Mouse (Mus musculus): ENCODE measurements around the gene Nptx1.

Nptx1 gene

DNA sequence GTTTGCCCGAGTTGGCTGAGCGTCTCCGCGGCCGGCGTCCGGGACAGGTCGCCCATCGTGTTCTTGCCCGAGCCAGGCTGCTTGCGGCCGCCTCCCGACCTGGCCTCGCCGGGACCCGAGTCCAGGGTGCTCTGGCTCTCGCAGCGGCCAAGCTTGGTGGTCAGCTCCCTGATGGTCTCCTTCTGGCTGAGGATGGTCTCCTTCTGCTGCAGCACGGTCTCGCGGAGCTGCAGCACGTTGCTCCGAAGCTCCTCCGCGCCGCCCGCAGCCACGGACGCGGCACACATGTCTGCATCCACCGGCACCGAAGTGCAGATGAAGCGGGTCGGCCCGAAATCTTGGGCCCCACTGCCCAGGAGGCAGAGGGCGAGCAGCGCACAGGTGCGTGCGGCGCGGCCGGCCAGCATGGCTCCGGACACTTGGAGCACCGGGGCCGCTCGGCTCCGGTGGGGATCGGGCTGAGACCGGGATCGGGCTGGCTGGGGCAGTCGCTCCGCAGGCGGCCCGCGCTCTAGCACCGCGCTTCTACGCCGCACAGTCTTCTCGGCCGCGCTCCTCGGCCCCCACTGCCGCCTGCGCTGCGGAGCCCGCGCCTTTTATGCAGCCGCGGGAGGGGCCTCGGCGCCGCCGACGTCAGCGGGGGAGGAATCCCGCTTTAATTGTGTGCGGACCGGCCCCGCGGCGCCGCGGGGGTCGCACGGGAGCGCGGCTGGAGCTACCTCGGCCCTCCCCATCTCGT lies at the start of gene Nptx1:
Gene Nptx1 (minus strand): TSS at position 571 of the 739 bp plus-strand sequence.
- DNase-seq (ENCODE audit: low read depth), result no peak

- no peak for DNase-seq (ENCODE audit: low read depth)
Observed at GRCm38 (mm10) chr11:119593966-119594365, 46.4 kb upstream of the Nptx1 start.

GRCm38 (mm10) chr11:119589242-119589641 lies 41.7 kb upstream of the Nptx1 start:
- no peak for DNase-seq (ENCODE audit: low read depth)

- no peak for DNase-seq (ENCODE audit: low read depth)
Observed at GRCm38 (mm10) chr11:119587112-119587511, 39.6 kb upstream of the Nptx1 start.

- no peak for DNase-seq (ENCODE audit: low read depth)
Observed at GRCm38 (mm10) chr11:119586511-119586910, 39.0 kb upstream of the Nptx1 start.

DNA sequence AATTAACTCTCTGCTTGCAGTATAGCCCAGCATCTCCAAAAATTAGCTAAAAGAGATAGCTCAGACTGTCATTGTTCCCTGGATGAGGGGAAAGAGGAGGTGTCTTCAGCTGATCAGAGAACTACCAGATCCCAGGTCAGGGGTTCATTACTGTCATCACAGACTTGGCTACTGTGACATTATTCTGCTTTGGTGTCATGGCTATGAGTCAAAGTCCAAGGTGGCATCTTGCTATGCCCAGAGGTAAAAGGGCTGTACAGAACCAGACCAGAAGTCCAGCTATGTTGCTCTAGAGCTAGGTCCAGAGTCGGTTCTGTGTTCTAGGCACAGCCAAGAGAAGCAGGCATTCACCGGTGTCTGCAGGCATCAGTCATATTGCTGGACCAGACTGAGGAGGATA lies 30.2 kb upstream of the Nptx1 start:
- DNase-seq (ENCODE audit: low read depth), result no peak

GRCm38 (mm10) chr11:119576855-119577254 lies 29.3 kb upstream of the Nptx1 start:
- DNase-seq (ENCODE audit: low read depth), result no peak

GRCm38 (mm10) chr11:119572316-119573010 lies 24.9 kb upstream of the Nptx1 start:
- no peak for DNase-seq (ENCODE audit: low read depth)

- DNase-seq (ENCODE audit: low read depth), result no peak
Observed at GRCm38 (mm10) chr11:119566188-119566587, 18.6 kb upstream of the Nptx1 start.

GRCm38 (mm10) chr11:119565684-119566083 lies 18.1 kb upstream of the Nptx1 start:
- no peak for DNase-seq (ENCODE audit: low read depth)

DNA sequence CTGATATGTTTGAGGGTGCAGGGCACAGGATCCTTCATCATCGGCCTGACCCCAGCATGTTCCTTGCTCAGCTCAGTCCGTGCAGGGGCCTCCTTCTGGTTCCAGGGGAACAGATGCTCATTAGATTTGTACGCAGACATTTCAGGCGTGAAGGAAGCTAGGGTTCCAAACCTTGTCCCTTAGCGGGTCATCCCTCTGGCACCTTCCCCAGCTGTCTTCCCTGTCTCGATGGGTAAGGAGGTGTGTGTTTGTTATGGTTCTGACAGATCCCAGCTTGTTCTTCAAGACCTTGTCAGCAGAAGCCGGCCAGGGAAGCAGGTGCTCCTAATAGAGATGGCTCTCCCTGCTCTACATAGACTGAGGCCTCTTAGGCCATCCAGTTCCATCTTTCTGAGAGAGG lies 17.5 kb upstream of the Nptx1 start:
- no peak for DNase-seq (ENCODE audit: low read depth)

DNA sequence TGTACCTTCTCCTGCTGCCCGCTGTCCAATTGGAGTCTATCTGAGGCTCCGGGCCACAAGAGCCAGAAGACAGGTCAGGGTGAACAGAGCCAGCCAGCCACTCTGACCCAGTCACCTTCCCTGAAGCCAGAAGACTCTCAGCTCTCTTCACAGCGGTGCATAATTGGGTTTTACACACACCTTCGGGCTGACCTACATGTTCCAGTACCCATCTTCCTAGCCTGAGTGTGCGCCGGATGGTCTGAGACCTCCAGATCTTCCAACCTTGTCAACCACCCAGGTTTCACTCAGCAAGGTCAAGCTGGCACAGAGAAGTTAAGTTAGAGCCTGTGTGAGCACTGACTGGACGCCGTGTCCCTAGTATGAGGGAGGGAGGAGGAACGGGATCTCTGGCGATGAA lies 16.8 kb upstream of the Nptx1 start:
- no peak for DNase-seq (ENCODE audit: low read depth)

DNA sequence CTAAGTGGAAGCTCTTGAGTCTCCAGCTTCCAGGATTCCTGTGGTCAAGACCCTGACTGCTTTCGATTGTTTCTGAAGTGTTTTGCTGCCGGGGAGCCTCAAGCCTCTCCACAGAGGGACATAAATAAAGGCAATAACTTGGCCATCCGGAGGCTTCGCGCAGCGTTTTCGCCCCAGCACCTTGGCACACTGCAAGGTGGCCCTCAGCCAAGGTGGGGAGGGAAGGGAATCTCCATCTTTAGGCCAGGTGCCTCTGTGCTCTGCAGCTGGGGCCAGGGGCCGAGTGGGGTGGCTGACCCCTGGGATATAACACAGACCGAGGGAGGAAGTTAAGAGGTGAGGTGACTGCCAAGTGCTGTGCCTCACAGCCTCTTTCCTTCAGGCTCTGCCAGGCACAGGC lies 15.6 kb upstream of the Nptx1 start:
- no peak for DNase-seq (ENCODE audit: low read depth)

GRCm38 (mm10) chr11:119562286-119562685 lies 14.7 kb upstream of the Nptx1 start:
- no peak for DNase-seq (ENCODE audit: low read depth)

DNA sequence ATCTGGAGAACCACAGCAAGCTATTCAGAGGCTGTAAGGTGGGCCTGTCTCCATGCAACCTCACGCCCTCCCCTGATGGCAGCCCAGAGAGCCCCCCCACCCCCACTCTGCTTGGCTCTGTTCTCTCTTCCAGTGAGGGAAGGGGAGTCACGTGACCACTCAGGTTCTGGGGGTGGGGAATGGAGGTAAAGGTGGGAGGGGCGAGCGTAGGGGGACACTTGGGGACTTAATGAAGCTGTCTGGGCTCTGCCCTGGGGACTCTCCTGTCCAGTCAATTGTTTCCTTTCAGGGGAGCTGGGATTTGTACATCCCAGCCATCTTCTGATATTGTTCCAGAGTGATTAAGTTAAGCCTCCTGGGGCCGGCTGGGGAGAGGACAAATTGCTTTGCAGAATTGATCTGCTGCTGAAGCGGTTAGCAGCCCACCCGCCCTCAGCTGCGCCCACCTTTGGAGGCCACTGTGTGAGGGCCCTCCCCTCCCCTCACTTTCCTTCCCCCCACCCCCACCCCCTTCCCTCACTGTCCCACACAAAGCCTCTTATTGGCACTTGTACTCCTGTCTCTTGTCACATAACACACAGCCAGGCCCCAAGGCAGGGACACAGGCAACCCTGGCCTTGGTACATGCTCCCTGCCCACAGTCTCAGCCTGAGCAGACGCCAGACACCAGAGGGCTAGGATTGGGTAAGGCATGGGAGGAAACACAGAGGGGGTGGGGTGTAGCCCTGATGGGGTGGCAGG lies 11.5 kb upstream of the Nptx1 start:
- no peak for DNase-seq (ENCODE audit: low read depth)

GRCm38 (mm10) chr11:119557940-119558869 lies 10.7 kb upstream of the Nptx1 start:
- no peak for DNase-seq (ENCODE audit: low read depth)

- DNase-seq (ENCODE audit: low read depth), result no peak
Observed at GRCm38 (mm10) chr11:119555170-119555569, 7.6 kb upstream of the Nptx1 start.

GRCm38 (mm10) chr11:119554706-119555105 lies 7.2 kb upstream of the Nptx1 start:
- DNase-seq (ENCODE audit: low read depth), result no peak

GRCm38 (mm10) chr11:119552902-119553802 lies 5.6 kb upstream of the Nptx1 start:
- no peak for DNase-seq (ENCODE audit: low read depth)

DNA sequence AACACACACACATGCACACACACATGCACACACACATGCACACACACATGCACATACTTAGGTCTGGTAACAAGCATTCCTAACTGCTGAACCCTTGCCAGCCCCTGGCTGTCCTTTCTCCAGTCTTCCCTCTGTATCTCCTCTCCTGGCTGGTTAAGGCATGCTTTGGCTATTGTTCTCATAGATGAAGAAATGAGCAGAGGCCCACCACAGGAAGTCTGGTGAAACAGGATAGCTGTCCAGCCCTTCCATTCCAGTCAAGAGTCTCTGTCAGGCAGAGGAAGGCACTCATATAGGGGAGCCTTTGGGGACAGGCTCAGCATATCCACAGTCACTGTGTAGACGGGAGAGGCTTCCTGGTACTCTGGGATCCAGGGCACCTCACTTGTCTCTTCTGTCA lies 4.7 kb upstream of the Nptx1 start:
- no peak for DNase-seq (ENCODE audit: low read depth)

GRCm38 (mm10) chr11:119551468-119551867 lies 3.9 kb upstream of the Nptx1 start:
- no peak for DNase-seq (ENCODE audit: low read depth)
